Mouse (Mus musculus): ENCODE measurements around the gene Csrp3. TPM values are rescaled to one million over a fixed set of nuclear protein-coding genes. Genes with fewer than 3 reads are reported as not detected.
A peak's percentile ranks its signal among the peaks of the same experiment; 100 is the strongest.

Csrp3 gene
- polyA plus RNA-seq, 1 experiment: 20.4 TPM

DNA sequence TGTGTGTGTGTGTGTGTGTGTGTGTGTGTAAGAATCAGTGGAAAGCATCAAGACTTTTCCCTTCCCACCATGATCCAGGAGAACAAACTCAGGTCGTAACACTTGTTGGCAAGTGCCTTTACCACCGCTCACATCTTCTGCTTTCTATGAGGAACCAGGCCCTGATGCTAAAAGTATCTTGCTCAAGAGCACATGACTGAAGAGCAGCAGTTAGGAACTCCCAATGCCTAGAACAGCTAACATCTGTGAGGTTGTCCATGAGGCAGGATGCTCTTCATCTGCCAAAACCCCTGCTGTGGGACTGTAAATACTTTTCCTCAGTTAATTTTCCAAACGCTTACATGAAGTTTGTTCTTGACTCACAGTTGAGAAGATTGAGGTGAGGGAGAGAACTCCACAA, 59.5 kb downstream of the Csrp3 start:
- TF ChIP-seq CTCF (IDR thresholded peaks at IDR 0.05; ENCODE audit: borderline replicate concordance, control insufficient read depth, extremely low read depth, insufficient read depth, low read length, poor library complexity): no peak
- no peak for TF ChIP-seq POLR2A (IDR thresholded peaks at IDR 0.05; ENCODE audit: control insufficient read depth, extremely low read depth, insufficient read depth, low read length, poor library complexity)
- H3K4me1 ChIP-seq (replicated peaks; ENCODE audit: control insufficient read depth, insufficient read depth, low read length): peaks cover 5% of the 10 kb centered on the region; the same call in 1 of the 2 replicates
- 52% methylated on average over 3 of the region's 3 CpGs for WGBS
- H3K27ac ChIP-seq (ENCODE audit: control insufficient read depth, insufficient read depth, low read length): no peak overlapping the region
- H3K27me3 ChIP-seq (ENCODE audit: control insufficient read depth, insufficient read depth, low read length): no peaks in the 10 kb centered on the region
- no peaks in the 10 kb centered on the region for H3K36me3 ChIP-seq (ENCODE audit: control insufficient read depth, insufficient read depth, low read length)
- DNase-seq: peak; percentile 7
- H3K4me3 ChIP-seq (ENCODE audit: control insufficient read depth, insufficient read depth, low read length): no peak overlapping the region

- WGBS: 95% methylated on average over 11 of the region's 11 CpGs
- no peaks in the 10 kb centered on the region for H3K36me3 ChIP-seq (ENCODE audit: control insufficient read depth, insufficient read depth, low read length)
- no peak overlapping the region for H3K4me3 ChIP-seq (ENCODE audit: control insufficient read depth, insufficient read depth, low read length)
- H3K27me3 ChIP-seq (ENCODE audit: control insufficient read depth, insufficient read depth, low read length): no peaks in the 10 kb centered on the region
- H3K4me1 ChIP-seq (replicated peaks; ENCODE audit: control insufficient read depth, insufficient read depth, low read length): peaks cover 5% of the 10 kb centered on the region; the same call in 1 of the 2 replicates
- TF ChIP-seq CTCF (IDR thresholded peaks at IDR 0.05; ENCODE audit: borderline replicate concordance, control insufficient read depth, extremely low read depth, insufficient read depth, low read length, poor library complexity) (no peak), POLR2A (IDR thresholded peaks at IDR 0.05; ENCODE audit: control insufficient read depth, extremely low read depth, insufficient read depth, low read length, poor library complexity) (no peak)
- no peak overlapping the region for H3K27ac ChIP-seq (ENCODE audit: control insufficient read depth, insufficient read depth, low read length)
- no peak for DNase-seq
These were observed 62.9 kb downstream of the Csrp3 start for GRCm38 (mm10) chr7:48784773-48785523.

- Histone ChIP-seq H3K4me3 (ENCODE audit: control insufficient read depth, insufficient read depth, low read length) (no peak overlapping the region), H3K27ac (ENCODE audit: control insufficient read depth, insufficient read depth, low read length) (no peak overlapping the region), H3K27me3 (ENCODE audit: control insufficient read depth, insufficient read depth, low read length) (no peaks in the 10 kb centered on the region), H3K36me3 (ENCODE audit: control insufficient read depth, insufficient read depth, low read length) (no peaks in the 10 kb centered on the region), H3K4me1 (replicated peaks; ENCODE audit: control insufficient read depth, insufficient read depth, low read length) (no peaks in the 10 kb centered on the region)
- TF ChIP-seq POLR2A (IDR thresholded peaks at IDR 0.05; ENCODE audit: control insufficient read depth, extremely low read depth, insufficient read depth, low read length, poor library complexity): no peak
- TF ChIP-seq CTCF (IDR thresholded peaks at IDR 0.05; ENCODE audit: borderline replicate concordance, control insufficient read depth, extremely low read depth, insufficient read depth, low read length, poor library complexity): no peak
- DNase-seq: no peak
- WGBS: 93% methylated on average over 4 of the region's 4 CpGs
These were observed 65.4 kb downstream of the Csrp3 start for GRCm38 (mm10) chr7:48782432-48782831.

Other genes starting within 250 kb of the Csrp3 start
- not detected in 2 replicates for gene Mrgprb3, start 204.2 kb downstream of the Csrp3 start, polyA plus RNA-seq (2012; rRNA removed)
- 13.5 and 19.6 TPM in 2 replicates for gene Zdhhc13, start 59.0 kb downstream of the Csrp3 start, polyA plus RNA-seq (2012; rRNA removed)
- 28.3 and 44.8 TPM in 2 replicates for gene E2f8, start 33.6 kb upstream of the Csrp3 start, polyA plus RNA-seq (2012; rRNA removed)
- 45.3 and 46.2 TPM in 2 replicates for gene Nav2, start 60.7 kb upstream of the Csrp3 start, polyA plus RNA-seq (2012; rRNA removed)